ENCODE assay signal across 8 mouse cellular contexts in genomic region chr7:90060343-90061175, GRCm38 (mm10).
DNase-seq lines count a peak whose midpoint lies in the region; ATAC-seq and TF ChIP-seq lines count a peak whose summit lies in the region.

No protein-coding gene starts in this region.

- no peaks in the 10 kb centered on the region for H3K79me2 ChIP-seq in MEL (ENCODE audit: control insufficient read depth, insufficient read depth, low read length, poor library complexity)

- no peak for TF ChIP-seq CTCF in MEL (IDR thresholded peaks at IDR 0.05 in 2 of 3, conservative IDR thresholded peaks at IDR 0.05 in 1 of 3; ENCODE audit: control insufficient read depth in 1 of 3, insufficient read depth in 1 of 3, low read depth in 2 of 3, low read length in 3 of 3, poor library complexity in 1 of 3, severe bottlenecking in 1 of 3)
- TF ChIP-seq CTCF in liver, embryonic 14.5 days (IDR thresholded peaks at IDR 0.05; ENCODE audit: low read depth), result peak; percentile 23; the same call in 1 of the 2 replicates

- H3K36me3 ChIP-seq in MEL (ENCODE audit: control insufficient read depth in 1 of 2, insufficient read depth in 2 of 2, low read length in 2 of 2), result peaks cover 0 to 55% of the 10 kb centered on the region in 2 experiments; a peak in 2 of 4 replicates
- H3K36me3 ChIP-seq in liver, embryonic 14.5 days (replicated peaks; ENCODE audit: control insufficient read depth, insufficient read depth, low read depth), result no peaks in the 10 kb centered on the region

- 13% methylated on average over 16 of the region's 16 CpGs for WGBS in liver, embryonic 14.5 days (ENCODE audit: insufficient replicate concordance)

- peak overlapping the region; percentile 46 for H3K9ac ChIP-seq in MEL (ENCODE audit: control insufficient read depth, low read depth, low read length, poor library complexity, severe bottlenecking)
- H3K9ac ChIP-seq in liver, embryonic 14.5 days (replicated peaks), result peak overlapping the region; percentile 74

- H3K4me1 ChIP-seq in MEL (ENCODE audit: control insufficient read depth in 1 of 2, insufficient read depth in 2 of 2, low read length in 2 of 2), result peaks cover 29 to 54% of the 10 kb centered on the region in 2 experiments
- H3K4me1 ChIP-seq in liver, embryonic 14.5 days (replicated peaks; ENCODE audit: control insufficient read depth in 2 of 2, insufficient read depth in 2 of 2, low read length in 1 of 2), result peaks cover 86 to 91% of the 10 kb centered on the region in 2 experiments

- DNase-seq in frontal cortex, adult 2 months (ENCODE audit: extremely low spot score in 1 of 2, low spot score in 1 of 2), result no peak
- peak; percentile 87 for DNase-seq in MEL (ENCODE audit: low read depth, low spot score)
- DNase-seq in induced T-regulatory cell, adult 2 months (ENCODE audit: low read depth), result peak; percentile 66
- peak; percentile 83 to 90 (median 88) for DNase-seq in liver, embryonic 14.5 days (ENCODE audit: low read depth in 3 of 3, low spot score in 3 of 3)
- no peak for DNase-seq in urinary bladder, postnatal 4 days (ENCODE audit: low spot score in 2 of 2)
- DNase-seq in neural tube, embryonic 10.5 days (ENCODE audit: extremely low spot score, low spot score), result no peak
- DNase-seq in layer of hippocampus, adult 9-10 months (ENCODE audit: low spot score), result no peak

- ATAC-seq in frontal cortex, adult (ENCODE audit: low TSS enrichment), result peak; percentile 42; the same call in 1 of the 2 replicates
- peak; percentile 84 for ATAC-seq in liver, embryonic 14.5 days (ENCODE audit: insufficient read depth)

- H3K27me3 ChIP-seq in MEL (ENCODE audit: control insufficient read depth in 1 of 2, insufficient read depth in 2 of 2, low read length in 2 of 2), result no peaks in the 10 kb centered on the region
- no peaks in the 10 kb centered on the region for H3K27me3 ChIP-seq in liver, embryonic 14.5 days (ENCODE audit: control insufficient read depth, insufficient read depth, low read length)

- peak overlapping the region; percentile 88 for H3K4me2 ChIP-seq in liver, embryonic 14.5 days (ENCODE audit: low read depth)

- peak overlapping the region; percentile 70 for H3K27ac ChIP-seq in MEL (ENCODE audit: control insufficient read depth, low read depth, low read length)
- H3K27ac ChIP-seq in liver, embryonic 14.5 days, result peak overlapping the region; percentile 97

- H3K9me3 ChIP-seq in MEL (replicated peaks; ENCODE audit: insufficient read depth, low read length), result no peaks in the 10 kb centered on the region
- no peaks in the 10 kb centered on the region for H3K9me3 ChIP-seq in liver, embryonic 14.5 days (ENCODE audit: control insufficient read depth, low read length)

- peak; percentile 95 to 96 for TF ChIP-seq EP300 in MEL (IDR thresholded peaks at IDR 0.05; ENCODE audit: low read depth in 1 of 2, low read length in 2 of 2)
- TF ChIP-seq EP300 in liver, embryonic 14.5 days (IDR thresholded peaks at IDR 0.05; ENCODE audit: low read depth), result peak; percentile 99

- 0 out of 4 replicates have a peak, but pooled peaks of 1 of the 2 experiments have one; percentile 27 for TF ChIP-seq POLR2A in MEL (IDR thresholded peaks at IDR 0.05; ENCODE audit: control insufficient read depth in 1 of 2, insufficient read depth in 1 of 2, low read depth in 1 of 2, low read length in 2 of 2, poor library complexity in 1 of 2)

- TF ChIP-seq RAD21 in MEL (IDR thresholded peaks at IDR 0.05; ENCODE audit: low read depth, low read length), result no peak

- H3K4me3 ChIP-seq in MEL (ENCODE audit: control insufficient read depth in 1 of 2, insufficient read depth in 1 of 2, low read depth in 2 of 2, low read length in 2 of 2), result peak overlapping the region; percentile 38 to 63
- H3K4me3 ChIP-seq in liver, embryonic 14.5 days (ENCODE audit: insufficient read depth in 1 of 2, low read depth in 2 of 2, low read length in 2 of 2), result peak overlapping the region; percentile 54 to 72

TF ChIP-seq in MEL, 35 proteins besides CTCF, POLR2A, EP300 and RAD21:
- TF ChIP-seq TCF12 (IDR thresholded peaks at IDR 0.05; ENCODE audit: low read depth, low read length), result peak; percentile 96
- no peak for TF ChIP-seq HCFC1 (IDR thresholded peaks at IDR 0.05; ENCODE audit: low read depth, low read length)
- TF ChIP-seq JUND (IDR thresholded peaks at IDR 0.05; ENCODE audit: low read depth, low read length), result 0 out of 2 replicates have a peak, but pooled peaks have one; percentile 18
- TF ChIP-seq TAL1 (IDR thresholded peaks at IDR 0.05; ENCODE audit: low read length), result peak; percentile 95
- no peak for TF ChIP-seq POLR2AphosphoS5 (IDR thresholded peaks at IDR 0.05; ENCODE audit: borderline replicate concordance, low read depth, low read length)
- no peak for TF ChIP-seq NRF1 (IDR thresholded peaks at IDR 0.05; ENCODE audit: insufficient read depth, low read depth, low read length, poor library complexity, severe bottlenecking)
- no peak for TF ChIP-seq ZNF384 (IDR thresholded peaks at IDR 0.05; ENCODE audit: low read depth, low read length)
- 0 out of 2 replicates have a peak, but pooled peaks have one; percentile 15 for TF ChIP-seq MYC (IDR thresholded peaks at IDR 0.05; ENCODE audit: low read depth, low read length)
- no peak for TF ChIP-seq ZMIZ1 (IDR thresholded peaks at IDR 0.05; ENCODE audit: low read depth, low read length)
- 0 out of 2 replicates have a peak, but pooled peaks have one; percentile 29 for TF ChIP-seq ELF1 (IDR thresholded peaks at IDR 0.05; ENCODE audit: low read depth, low read length)
- TF ChIP-seq ZKSCAN1 (IDR thresholded peaks at IDR 0.05; ENCODE audit: low read depth, low read length), result no peak
- TF ChIP-seq MAZ (IDR thresholded peaks at IDR 0.05; ENCODE audit: low read depth, low read length), result peak; percentile 81; the same call in 1 of the 2 replicates
- no peak; the same call in 1 of the 2 replicates for TF ChIP-seq MAX (IDR thresholded peaks at IDR 0.05; ENCODE audit: low read length)
- TF ChIP-seq NELFE (IDR thresholded peaks at IDR 0.05; ENCODE audit: low read depth, low read length), result 0 out of 2 replicates have a peak, but pooled peaks have one; percentile 21
- peak; percentile 52; the same call in 1 of the 2 replicates for TF ChIP-seq BHLHE40 (IDR thresholded peaks at IDR 0.05; ENCODE audit: borderline replicate concordance, low read depth, low read length)
- no peak for TF ChIP-seq CHD1 (IDR thresholded peaks at IDR 0.05; ENCODE audit: low read depth, low read length)
- no peak for TF ChIP-seq POLR2AphosphoS2 (IDR thresholded peaks at IDR 0.05; ENCODE audit: low read length)
- peak; percentile 85 for TF ChIP-seq RCOR1 (IDR thresholded peaks at IDR 0.05; ENCODE audit: low read depth, low read length)
- no peak for TF ChIP-seq USF1 (IDR thresholded peaks at IDR 0.05; ENCODE audit: low read depth, low read length)
- TF ChIP-seq SIN3A (IDR thresholded peaks at IDR 0.05; ENCODE audit: low read length), result peak; percentile 72; the same call in 1 of the 2 replicates
- no peak for TF ChIP-seq KAT2A (conservative IDR thresholded peaks at IDR 0.05; ENCODE audit: low read depth, low read length)
- TF ChIP-seq E2F4 (IDR thresholded peaks at IDR 0.05; ENCODE audit: borderline replicate concordance, low read depth, low read length), result no peak
- no peak for TF ChIP-seq MEF2A (IDR thresholded peaks at IDR 0.05; ENCODE audit: extremely low read depth, insufficient replicate concordance, low read depth, low read length, poor library complexity, severe bottlenecking)
- TF ChIP-seq USF2 (IDR thresholded peaks at IDR 0.05; ENCODE audit: borderline replicate concordance in 1 of 2, insufficient read depth in 1 of 2, low read depth in 1 of 2, low read length in 2 of 2), result no peak
- peak; percentile 88 for TF ChIP-seq ETS1 (IDR thresholded peaks at IDR 0.05; ENCODE audit: low read depth, low read length)
- no peak for TF ChIP-seq SMC3 (IDR thresholded peaks at IDR 0.05; ENCODE audit: low read depth, low read length)
- TF ChIP-seq GABPA (IDR thresholded peaks at IDR 0.05; ENCODE audit: low read depth, low read length), result no peak
- 0 out of 2 replicates have a peak, but pooled peaks have one; percentile 39 for TF ChIP-seq MAFK (IDR thresholded peaks at IDR 0.05; ENCODE audit: borderline replicate concordance, low read depth, low read length)
- TF ChIP-seq UBTF (IDR thresholded peaks at IDR 0.05; ENCODE audit: borderline replicate concordance, insufficient read depth, low read depth, low read length), result no peak
- peak; percentile 28 for TF ChIP-seq MXI1 (IDR thresholded peaks at IDR 0.05; ENCODE audit: low read depth, low read length)
- peak; percentile 63 for TF ChIP-seq MYB (IDR thresholded peaks at IDR 0.05; ENCODE audit: low read depth, low read length)
- no peak for TF ChIP-seq CHD2 (IDR thresholded peaks at IDR 0.05; ENCODE audit: low read length)
- TF ChIP-seq TBP (IDR thresholded peaks at IDR 0.05; ENCODE audit: low read depth, low read length), result peak; percentile 18; the same call in 1 of the 2 replicates
- TF ChIP-seq GATA1 (IDR thresholded peaks at IDR 0.05; ENCODE audit: low read depth, low read length), result peak; percentile 93
- no peak for TF ChIP-seq ZC3H11A (IDR thresholded peaks at IDR 0.05; ENCODE audit: low read depth, low read length)

Comparison
In these comparisons a context has a peak if more than half of its experiments do, and no peak if none do; other contexts are left out.
1. DNase-seq: peak in MEL (single experiment), induced T-regulatory cell, adult 2 months (single experiment) and liver, embryonic 14.5 days (3 of 3); none in frontal cortex, adult 2 months (0 of 2), urinary bladder, postnatal 4 days (0 of 2), neural tube, embryonic 10.5 days (single experiment) and layer of hippocampus, adult 9-10 months (single experiment).